Mouse (Mus musculus) left cerebral cortex, adult 2 months (tissue): ENCODE measurements around the gene Sh3bp5. TPM values are rescaled to one million over a fixed set of nuclear protein-coding genes. Genes with fewer than 3 reads are reported as not detected.
A peak's percentile ranks its signal among the peaks of the same experiment; 100 is the strongest.
"Not testable (repeated sequence)": the region's sequence is repeated elsewhere in the genome, so short reads cannot be mapped to it uniquely, and the experiment has no call there.

Experiments used
- DNase-seq, 2 experiments: peaks; one replicate each; pipeline ENCODE4 v3.0.0; 2021 to 2022; ENCODE audit warnings: low spot score in 2 of 2, mixed read lengths in 1 of 2; ENCODE audit errors: extremely low spot score in 1 of 2
- H3K27ac ChIP-seq: fragments of 200-600 bp; 2 replicates; pipeline ENCODE4 v1.8.1; 2022
- H3K4me3 ChIP-seq: fragments of 200-600 bp; 2 replicates; pipeline ENCODE4 v1.8.1; 2022
- CTCF ChIP-seq: fragments of 200-600 bp; IDR thresholded peaks from 2 replicates; pipeline ENCODE4 v1.8.1; 2022; ENCODE audit warnings: antibody characterized with exemption, mild to moderate bottlenecking, moderate library complexity
- intact Hi-C: fragments of 180-260 bp; cut with DNase I; formaldehyde crosslinking; loops from one replicate; pipeline ENCODE4 v1.15.1; 2025
- total RNA-seq, 2 experiments: library from RNA; stranded (reverse); gene quantifications; 2 replicates each; pipeline ENCODE4 v1.2.3; 2021

The Sh3bp5 gene
- total RNA-seq, 2 experiments from 2014 or later: 63.5 to 65.4 TPM

DNA sequence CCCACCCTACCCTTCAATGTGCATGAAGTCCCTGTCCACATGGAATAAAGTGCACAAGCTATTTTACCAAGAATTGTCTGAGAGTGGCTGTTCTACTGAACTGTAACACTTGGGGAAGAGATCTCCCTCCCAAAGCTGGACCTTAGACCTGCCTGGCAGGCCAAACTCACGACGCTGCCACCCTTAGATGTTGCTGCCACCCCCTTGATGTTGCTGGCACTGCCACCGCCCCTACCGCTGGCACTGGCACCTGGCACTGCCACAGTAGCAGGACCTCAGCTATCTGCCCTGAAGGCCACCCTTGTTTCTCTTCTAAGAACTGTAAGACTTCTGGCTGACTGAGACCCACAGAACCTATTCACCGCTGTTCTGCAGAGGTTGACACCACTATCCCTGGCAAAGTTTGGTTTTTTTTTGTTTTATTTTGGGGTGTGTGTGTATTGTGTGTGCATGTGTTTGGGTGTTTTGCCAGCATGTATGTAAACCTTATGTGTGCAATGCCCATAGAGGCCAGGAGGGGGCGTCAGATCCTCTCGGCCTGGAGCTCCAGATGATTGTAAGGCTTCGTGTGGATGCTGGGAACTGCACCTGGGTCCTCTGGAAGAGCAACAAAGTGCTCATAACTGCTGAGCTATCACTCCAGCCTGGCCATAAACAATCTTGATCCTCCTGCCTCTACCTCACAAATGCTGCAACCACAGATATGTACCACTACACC lies 19.1 kb upstream of the Sh3bp5 start:
- TF ChIP-seq CTCF: peak; percentile 43
- Histone ChIP-seq H3K27ac (no peak overlapping the region), H3K4me3 (no peak overlapping the region)
- intact Hi-C loops: no loop called here
- no peak for DNase-seq

DNA sequence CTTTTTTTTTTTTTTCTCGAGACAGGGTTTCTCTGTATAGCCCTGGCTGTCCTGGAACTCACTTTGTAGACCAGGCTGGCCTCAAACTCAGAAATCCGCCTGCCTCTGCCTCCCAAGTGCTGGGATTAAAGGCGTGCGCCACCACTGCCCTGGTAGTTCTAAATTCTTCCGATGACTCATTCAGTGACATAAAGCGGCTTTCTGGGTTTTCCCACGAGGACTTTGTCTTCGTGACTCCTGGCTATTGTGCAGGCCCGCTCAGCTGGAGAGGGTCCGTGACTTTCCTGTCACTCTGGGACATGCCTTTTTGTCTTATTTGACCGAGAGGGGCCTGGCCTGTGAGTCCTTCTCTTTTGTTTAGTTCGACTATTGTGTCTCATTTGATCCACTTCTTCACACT lies 18.1 kb upstream of the Sh3bp5 start:
- H3K27ac ChIP-seq, intact Hi-C loops, H3K4me3 ChIP-seq, DNase-seq: not testable (repeated sequence)

DNA sequence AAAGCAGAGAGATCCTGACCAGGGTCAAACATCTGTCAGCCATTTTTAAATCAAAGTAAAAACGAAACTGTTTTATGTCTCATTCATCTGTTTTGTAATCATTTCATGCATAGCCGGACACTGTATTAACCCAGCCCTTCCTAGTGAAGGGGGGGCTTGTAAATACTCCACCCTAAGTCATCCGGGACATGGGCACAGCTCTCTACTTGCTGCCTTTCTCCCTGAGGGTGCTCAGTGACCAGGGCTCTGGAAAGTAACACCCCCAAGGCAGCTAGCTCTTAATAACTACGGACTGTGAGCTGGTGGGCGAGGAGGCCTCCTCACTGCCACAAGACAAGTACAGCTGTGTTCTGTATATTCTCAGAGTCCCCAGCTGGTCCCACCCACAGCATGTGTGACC lies 13.1 kb upstream of the Sh3bp5 start:
- intact Hi-C loops: no loop called here
- TF ChIP-seq CTCF: no peak
- H3K4me3 ChIP-seq: no peak overlapping the region
- no peak overlapping the region for H3K27ac ChIP-seq
- DNase-seq: no peak

DNA sequence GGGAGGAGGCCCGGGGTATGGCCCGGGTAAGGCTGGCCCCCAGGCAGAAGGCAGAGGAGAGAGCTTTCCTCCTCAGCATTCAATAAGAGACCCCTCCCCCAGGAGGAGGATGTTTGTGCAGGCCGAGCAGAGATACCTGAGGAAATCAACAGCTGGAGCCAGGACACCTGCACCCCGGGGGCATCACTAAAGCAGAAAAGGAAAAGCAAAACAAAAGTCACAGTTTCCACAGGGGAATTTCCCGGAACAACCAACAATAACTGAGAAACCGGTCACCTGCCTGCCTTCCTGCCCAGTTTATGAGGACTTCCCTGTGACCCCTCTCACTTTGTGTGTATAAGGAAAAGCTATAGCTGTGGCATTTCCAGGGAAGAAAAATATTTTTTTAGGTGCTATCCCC lies 7.7 kb upstream of the Sh3bp5 start:
- no peak overlapping the region for H3K4me3 ChIP-seq
- intact Hi-C loops: no loop called here
- DNase-seq: no peak
- TF ChIP-seq CTCF: no peak
- H3K27ac ChIP-seq: no peak overlapping the region

DNA sequence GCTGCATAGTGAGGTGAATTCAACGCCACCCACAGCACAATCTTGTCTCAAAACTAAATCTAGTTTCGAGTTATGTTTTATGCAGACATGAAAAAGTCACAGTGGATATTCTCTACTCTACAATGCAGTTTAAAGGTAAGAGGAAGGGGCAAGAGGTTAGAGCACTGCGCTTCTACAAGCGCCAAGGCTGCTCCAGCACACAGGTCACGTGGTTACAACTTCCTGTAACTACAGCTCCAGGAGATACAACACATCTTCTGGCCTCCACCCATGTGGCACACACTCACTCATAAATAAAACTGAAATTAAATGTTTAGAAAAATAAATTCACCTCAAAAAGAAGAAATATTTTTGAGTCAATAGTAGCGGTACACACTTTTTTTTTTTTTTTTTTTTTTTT lies 4.8 kb upstream of the Sh3bp5 start:
- Histone ChIP-seq H3K27ac (no peak overlapping the region), H3K4me3 (no peak overlapping the region)
- no peak for DNase-seq
- TF ChIP-seq CTCF: no peak
- intact Hi-C loops: no loop called here

DNA sequence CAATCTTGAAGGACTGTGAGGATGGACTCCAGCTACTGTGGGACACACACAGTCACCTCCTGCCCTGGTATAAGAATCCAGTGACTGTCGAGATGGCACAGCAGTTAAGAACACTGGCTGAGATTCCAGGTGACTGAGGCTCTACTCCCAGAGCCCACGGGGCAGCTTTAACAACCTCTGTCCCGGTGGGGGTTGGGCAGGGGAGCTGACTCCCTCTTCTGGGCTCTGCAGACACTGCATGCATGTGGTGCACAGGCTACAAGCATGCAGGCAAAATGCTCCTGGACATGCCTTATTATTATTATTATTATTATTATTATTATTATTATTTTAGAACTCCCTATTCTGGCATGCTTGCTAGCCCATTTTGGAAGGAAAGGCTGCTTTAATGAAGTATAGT lies 4.4 kb upstream of the Sh3bp5 start:
- no peak overlapping the region for H3K27ac ChIP-seq
- no peak; the same call in 1 of the 2 replicates for TF ChIP-seq CTCF
- no peak for DNase-seq
- intact Hi-C loops: no loop called here
- H3K4me3 ChIP-seq: no peak overlapping the region

DNA sequence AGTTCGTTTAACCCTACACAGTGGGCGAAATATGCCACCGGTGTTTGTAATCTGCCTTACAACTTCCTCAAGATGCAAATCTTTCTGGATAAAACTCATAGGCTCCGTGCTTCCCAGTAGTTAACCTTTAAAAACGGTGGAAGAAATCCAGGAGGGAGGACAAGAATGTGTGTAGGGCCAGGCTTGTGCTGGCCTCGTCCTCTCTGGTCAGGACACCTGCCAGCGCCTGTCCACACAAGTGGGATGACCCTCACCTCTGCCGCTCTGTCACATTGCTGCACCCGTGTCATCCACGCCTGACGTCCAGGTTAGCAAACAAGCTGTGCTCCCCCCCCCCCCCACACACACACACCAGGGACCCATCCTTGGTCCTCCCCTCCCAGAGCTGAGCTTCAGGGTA lies 3.4 kb upstream of the Sh3bp5 start:
- DNase-seq: no peak
- intact Hi-C loops: loop anchor here (5.0 kb wide), 2 partner anchors 33 to 37 kb away; no protein-coding TSS in a partner anchor

DNA sequence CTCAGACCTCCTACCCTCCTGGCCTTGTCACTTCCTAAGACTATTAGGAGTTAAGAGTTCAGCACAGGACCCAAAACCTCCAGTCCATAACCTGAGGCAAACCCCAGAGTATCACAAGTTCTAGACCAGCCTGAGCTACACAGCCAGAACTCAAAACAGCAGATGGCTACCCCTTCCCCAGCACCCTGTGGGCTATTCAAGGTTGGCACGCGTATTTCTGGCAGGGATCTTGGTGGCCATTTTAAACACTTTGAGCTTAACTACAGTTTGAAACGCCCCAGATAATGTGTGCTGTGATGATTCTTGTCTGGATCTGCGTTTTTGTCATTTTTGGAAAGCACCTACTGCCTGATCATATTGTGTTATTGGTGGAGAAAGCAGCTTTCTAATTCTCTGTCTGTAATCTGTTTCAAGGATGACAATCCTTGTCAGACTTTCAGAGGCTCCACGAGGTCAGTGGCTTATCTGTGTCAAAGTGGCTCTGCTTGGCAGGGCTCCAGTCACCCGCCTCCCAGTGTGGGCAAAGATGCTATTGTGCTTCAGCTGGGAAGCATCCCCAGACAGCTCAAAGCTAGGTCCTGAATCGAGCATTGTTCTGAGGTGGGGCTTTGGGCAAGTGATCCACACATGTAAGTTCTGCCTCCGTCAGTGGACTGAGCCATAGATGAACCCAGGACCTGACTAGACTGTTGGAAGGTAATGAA lies 2.1 kb upstream of the Sh3bp5 start:
- intact Hi-C loops: loop anchor here (5.0 kb wide), 2 partner anchors 34 to 36 kb away; no protein-coding TSS in a partner anchor
- DNase-seq: no peak
- Histone ChIP-seq H3K27ac (no peak overlapping the region), H3K4me3 (no peak overlapping the region)
- TF ChIP-seq CTCF: no peak

More for the DNA sequence above, 3.4 kb upstream of the Sh3bp5 start:
- TF ChIP-seq CTCF: no peak
- Histone ChIP-seq H3K27ac (no peak overlapping the region), H3K4me3 (no peak overlapping the region)

DNA sequence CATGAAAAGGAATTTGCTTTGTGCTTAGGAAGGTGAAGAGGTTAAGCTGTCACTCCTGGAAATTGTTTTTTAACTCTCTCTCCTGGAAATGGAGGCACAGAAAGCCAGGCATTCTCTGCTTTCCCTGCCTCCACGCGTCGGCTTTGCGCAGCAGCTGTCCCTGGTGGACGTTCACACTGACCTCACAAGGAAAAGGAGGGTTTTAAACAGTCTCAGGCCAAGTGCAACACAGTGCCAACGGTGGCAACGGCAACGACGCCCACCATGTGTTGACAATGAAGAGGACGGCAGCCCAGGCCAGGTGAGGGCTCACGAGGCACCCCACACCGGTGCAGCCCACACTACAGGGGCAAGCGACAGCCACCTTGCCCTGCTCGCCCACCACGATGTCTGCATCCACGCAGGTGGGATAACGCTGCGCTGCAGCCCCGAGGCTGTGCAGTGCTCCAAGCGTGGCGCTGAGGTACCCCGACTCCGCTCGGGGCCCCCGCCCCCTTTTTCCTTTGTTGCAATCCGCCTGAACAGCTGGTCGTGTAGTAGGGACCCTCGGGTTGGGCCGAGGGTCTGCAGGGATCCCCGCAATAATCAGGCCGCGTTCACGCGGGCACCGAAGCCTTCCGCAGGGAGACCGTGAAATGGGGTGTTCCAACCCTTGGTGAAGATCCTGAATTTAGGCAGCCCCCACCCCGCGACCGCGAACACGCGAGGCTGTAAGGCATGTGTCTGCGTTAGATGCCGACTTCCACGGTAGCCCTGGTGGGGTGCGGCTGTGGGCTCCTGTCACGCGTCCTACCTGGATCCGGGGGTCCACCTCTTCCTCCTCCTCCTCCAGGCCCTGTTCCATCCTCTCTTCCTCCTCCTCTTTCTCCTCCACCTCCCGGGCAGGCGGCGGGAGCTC lies 611 bp downstream of the Sh3bp5 start:
- peak overlapping the region; percentile 92 for H3K4me3 ChIP-seq
- intact Hi-C loops: loop anchor here (1.0 to 5.0 kb wide), 3 partner anchors 33 to 49 kb away; no protein-coding TSS in a partner anchor
- H3K27ac ChIP-seq: peak overlapping the region; percentile 93
- peak; percentile 37 to 54 for DNase-seq
- TF ChIP-seq CTCF: peak; percentile 7

DNA sequence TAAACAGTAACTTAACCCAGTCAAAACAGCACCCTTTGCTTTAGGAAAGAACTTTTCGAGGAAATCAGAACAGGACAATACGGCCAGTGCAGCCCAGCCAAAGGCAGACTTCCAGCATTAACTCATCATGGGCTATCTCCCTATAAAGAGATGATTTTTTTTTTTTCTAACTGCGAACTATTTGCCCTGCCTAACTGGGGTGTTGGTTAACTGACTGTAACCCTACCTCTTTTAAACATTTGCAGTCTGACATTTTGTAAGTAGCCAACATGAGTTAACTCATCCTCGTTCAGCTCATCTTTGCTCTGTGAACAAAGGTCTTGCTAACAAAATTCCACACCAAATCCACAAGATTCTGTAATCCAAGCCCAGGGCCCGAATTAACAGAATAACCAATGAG lies 1.5 kb downstream of the Sh3bp5 start:
- no peak for DNase-seq
- Histone ChIP-seq H3K27ac (peak overlapping the region; percentile 93; the same call in 1 of the 2 replicates), H3K4me3 (peak overlapping the region; percentile 92)
- TF ChIP-seq CTCF: no peak
- intact Hi-C loops: no loop called here

DNA sequence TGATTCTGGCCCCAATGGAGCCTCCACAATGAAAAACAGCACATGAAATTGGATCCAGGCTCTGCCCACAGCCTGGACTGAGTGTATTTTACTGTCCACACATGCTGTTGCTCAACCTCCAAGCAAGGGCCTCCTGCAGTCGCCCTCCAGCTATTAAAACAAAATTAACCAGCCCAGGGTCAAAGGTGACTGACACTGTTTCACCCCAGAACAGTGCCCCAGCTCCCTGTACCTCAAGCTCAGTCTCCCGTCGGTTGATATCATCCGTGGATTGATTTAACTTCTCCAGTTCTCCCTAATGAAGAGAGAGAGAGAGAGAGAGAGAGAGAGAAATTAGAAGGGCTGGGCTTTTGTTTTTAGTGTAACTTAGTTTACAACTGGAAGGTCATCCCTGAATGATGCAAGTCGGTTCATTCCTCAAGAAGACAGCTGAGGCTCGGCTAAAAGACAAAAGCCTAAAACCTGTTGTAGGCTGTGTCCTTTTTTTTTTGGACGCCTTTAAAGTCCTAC lies 2.0 kb downstream of the Sh3bp5 start:
- Histone ChIP-seq H3K4me3 (peak overlapping the region; percentile 92), H3K27ac (peak overlapping the region; percentile 40; the same call in 1 of the 2 replicates)
- intact Hi-C loops: no loop called here
- DNase-seq: no peak
- no peak for TF ChIP-seq CTCF
